Mouse (Mus musculus): ENCODE results near the gene Ap1b1.
A peak's percentile ranks its signal among the peaks of the same experiment; 100 is the strongest.

DNA sequence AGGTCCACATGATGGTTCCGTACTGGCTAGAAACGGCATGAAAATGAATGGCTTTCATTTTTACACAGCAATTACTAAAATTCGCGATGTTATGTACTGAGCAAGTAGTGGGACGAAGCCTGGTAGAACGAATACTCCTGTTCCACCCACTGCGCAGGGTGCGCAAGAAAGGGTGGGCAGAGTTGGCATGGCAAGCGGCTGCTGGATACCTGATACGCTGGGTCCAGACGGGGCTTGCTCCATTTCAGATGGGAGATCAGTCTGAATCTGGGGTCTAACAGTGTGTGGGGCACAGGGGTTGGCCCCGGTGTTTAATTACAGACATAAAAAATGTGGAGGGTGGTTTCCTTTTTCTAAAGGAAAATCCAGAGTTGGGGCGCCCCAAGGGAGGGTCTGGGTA is 40.1 kb upstream of the Ap1b1 start:
- TF ChIP-seq POLR2A (IDR thresholded peaks at IDR 0.05; ENCODE audit: borderline replicate concordance, low read depth, low read length) (no peak), CTCF (IDR thresholded peaks at IDR 0.05; ENCODE audit: low read depth, low read length) (0 out of 2 replicates have a peak, but pooled peaks have one; percentile 5)

All from bone marrow macrophage, adult 2 months (primary cell).